Mouse (Mus musculus): ENCODE results near the gene Hba-a1.
"Not testable (repeated sequence)": the region's sequence is repeated elsewhere in the genome, so short reads cannot be mapped to it uniquely, and the experiment has no call there.

The Hba-a1 gene

GRCm38 (mm10) chr11:32283091-32283777 is at the start of gene Hba-a1:
TSS of gene Hba-a1 (plus strand) at chr11:32283511.
- not testable (repeated sequence) for DNase-seq (ENCODE audit: low spot score)

- DNase-seq (ENCODE audit: low spot score): no peak
Measured at GRCm38 (mm10) chr11:32233895-32234294, 49.4 kb upstream of the Hba-a1 start.

- no peak for DNase-seq (ENCODE audit: low spot score)
Measured at GRCm38 (mm10) chr11:32234816-32235485, 48.4 kb upstream of the Hba-a1 start.

- no peak for DNase-seq (ENCODE audit: low spot score)
Measured at GRCm38 (mm10) chr11:32235646-32236045, 47.7 kb upstream of the Hba-a1 start.

- DNase-seq (ENCODE audit: low spot score): no peak
Measured at GRCm38 (mm10) chr11:32236132-32236531, 47.2 kb upstream of the Hba-a1 start.

- no peak for DNase-seq (ENCODE audit: low spot score)
Measured at GRCm38 (mm10) chr11:32236712-32237410, 46.5 kb upstream of the Hba-a1 start.

GRCm38 (mm10) chr11:32237411-32237795 is 45.9 kb upstream of the Hba-a1 start:
- DNase-seq (ENCODE audit: low spot score): no peak

GRCm38 (mm10) chr11:32238093-32238860 is 45.0 kb upstream of the Hba-a1 start:
- DNase-seq (ENCODE audit: low spot score): no peak

GRCm38 (mm10) chr11:32241391-32241790 is 41.9 kb upstream of the Hba-a1 start:
- no peak for DNase-seq (ENCODE audit: low spot score)

- DNase-seq (ENCODE audit: low spot score): no peak
Measured at GRCm38 (mm10) chr11:32242209-32242608, 41.1 kb upstream of the Hba-a1 start.

GRCm38 (mm10) chr11:32243205-32243955 is 39.9 kb upstream of the Hba-a1 start:
- DNase-seq (ENCODE audit: low spot score): no peak

GRCm38 (mm10) chr11:32244064-32244463 is 39.2 kb upstream of the Hba-a1 start:
- DNase-seq (ENCODE audit: low spot score): no peak

- DNase-seq (ENCODE audit: low spot score): no peak
Measured at GRCm38 (mm10) chr11:32244617-32245016, 38.7 kb upstream of the Hba-a1 start.

GRCm38 (mm10) chr11:32245614-32246013 is 37.7 kb upstream of the Hba-a1 start:
- no peak for DNase-seq (ENCODE audit: low spot score)

GRCm38 (mm10) chr11:32247068-32247467 is 36.2 kb upstream of the Hba-a1 start:
- no peak for DNase-seq (ENCODE audit: low spot score)

- DNase-seq (ENCODE audit: low spot score): no peak
Measured at GRCm38 (mm10) chr11:32248350-32248749, 35.0 kb upstream of the Hba-a1 start.

- DNase-seq (ENCODE audit: low spot score): no peak
Measured at GRCm38 (mm10) chr11:32250880-32251763, 32.2 kb upstream of the Hba-a1 start.

GRCm38 (mm10) chr11:32253121-32253520 is 30.2 kb upstream of the Hba-a1 start:
- no peak for DNase-seq (ENCODE audit: low spot score)

GRCm38 (mm10) chr11:32256146-32256545 is 27.2 kb upstream of the Hba-a1 start:
- no peak for DNase-seq (ENCODE audit: low spot score)

GRCm38 (mm10) chr11:32256566-32256965 is 26.7 kb upstream of the Hba-a1 start:
- DNase-seq (ENCODE audit: low spot score): no peak
